Mouse (Mus musculus): Measurements from ENCODE around the gene Pbx4.

Pbx4 gene

GRCm38 (mm10) chr8:69919876-69920662 lies 87.8 kb downstream of the Pbx4 start:
- ChIA-PET CTCF (interaction anchor here (0.6 to 7.0 kb wide), 18 partner anchors 12 to 1675 kb away, joined by 3 to 116 read pairs (median 6); partner anchors contain the start of genes Yjefn3 (in 1 of the 4) and Zfp868 (in 1 of the 4)), POLR2A (interaction anchor here in 3 of 4 experiments (0.6 to 15.1 kb wide), 55 partner anchors 8 to 1649 kb away, joined by 3 to 423 read pairs (median 5); partner anchors contain the start of genes Gatad2a (in 3 of the 3), Zfp868 (in 2 of the 3), Mau2 (in 1 of the 3) and Ndufa13 (in 1 of the 3))

GRCm38 (mm10) chr8:69921141-69921540 lies 88.8 kb downstream of the Pbx4 start:
- ChIA-PET POLR2A (interaction anchor here (0.6 to 15.1 kb wide), 38 partner anchors 9 to 295 kb away, joined by 3 to 423 read pairs (median 4); partner anchors contain the start of genes Gatad2a (in 2 of the 4), Mau2 (in 1 of the 4), Ndufa13 (in 1 of the 4) and Tssk6 (in 1 of the 4)), CTCF (interaction anchor here in 2 of 4 experiments (0.6 to 7.0 kb wide), 5 partner anchors 10 to 296 kb away, joined by 3 to 116 read pairs (median 3); partner anchors contain the start of gene Zfp868 (in 1 of the 2))

All from embryonic stem cell, embryonic (primary cell).